Mouse (Mus musculus) lung, embryonic 14.5 days (tissue): ENCODE measurements around the gene Wdr3. TPM values are rescaled to one million over a fixed set of nuclear protein-coding genes. Genes with fewer than 3 reads are reported as not detected.

ENCODE experiments used
- ATAC-seq: fragments of 200-750 bp; cut with Nextera tagmentation; 2 replicates; pipeline ENCODE4 v1.8.0; 2017; ENCODE audit warnings: mild to moderate bottlenecking, moderate TSS enrichment, moderate library complexity; ENCODE audit not compliant: insufficient read depth
- DNase-seq: peaks from one replicate; pipeline ENCODE4 v3.0.0-alpha.2; 2015
- H3K27ac ChIP-seq: fragments of 300-500 bp; sonication (generic); 2 replicates; pipeline ENCODE4 v1.5.1; 2014; ENCODE audit warnings: low read depth, mild to moderate bottlenecking, moderate library complexity
- H3K27me3 ChIP-seq: fragments of 300-500 bp; sonication (generic); 2 replicates; pipeline ENCODE4 v1.6.1; 2014; ENCODE audit warnings: low read length, control low read depth; ENCODE audit not compliant: insufficient read depth
- H3K36me3 ChIP-seq: fragments of 300-500 bp; sonication (generic); 2 replicates; pipeline ENCODE4 v1.6.1; 2014; ENCODE audit warnings: control low read depth; ENCODE audit not compliant: insufficient read depth
- H3K4me1 ChIP-seq: fragments of 300-500 bp; sonication (generic); 2 replicates; pipeline ENCODE4 v1.6.1; 2014; ENCODE audit warnings: antibody characterized with exemption, control low read depth; ENCODE audit not compliant: insufficient read depth
- H3K4me2 ChIP-seq: fragments of 300-500 bp; sonication (generic); 2 replicates; pipeline ENCODE4 v1.6.1; 2014; ENCODE audit warnings: mild to moderate bottlenecking
- H3K4me3 ChIP-seq: fragments of 300-500 bp; sonication (generic); 2 replicates; pipeline ENCODE4 v1.5.1; 2014; ENCODE audit warnings: low read depth, low read length
- H3K9ac ChIP-seq: fragments of 300-500 bp; sonication (generic); 2 replicates; pipeline ENCODE4 v1.6.1; 2014
- H3K9me3 ChIP-seq: fragments of 300-500 bp; sonication (generic); 2 replicates; pipeline ENCODE4 v1.6.1; 2016; ENCODE audit warnings: low read depth, low read length, control low read depth
- CTCF ChIP-seq: IDR thresholded peaks from 2 replicates; pipeline ENCODE4 v1.5.1; 2016; ENCODE audit warnings: antibody characterized with exemption, low read depth
- WGBS: fragments of 180-500 bp; shearing (Covaris S2); extraction: QIAGEN DNeasy Blood & Tissue Kit; methylation state at CpG from one replicate; pipeline ENCODE4 v1.1.7; 2014; 5-methylcytosine and 5-hydroxymethylcytosine counted together
- polyA plus RNA-seq: library from polyadenylated mRNA; unstranded; fragments of >200 nt; fragmentation: Nextera tagmentation; extraction: Ambion mirVana; gene quantifications from 2 replicates; pipeline ENCODE4 v1.2.1, GENCODE M21; 2014

Wdr3 gene
- polyA plus RNA-seq, result 45.3 and 45.8 TPM in 2 replicates

DNA sequence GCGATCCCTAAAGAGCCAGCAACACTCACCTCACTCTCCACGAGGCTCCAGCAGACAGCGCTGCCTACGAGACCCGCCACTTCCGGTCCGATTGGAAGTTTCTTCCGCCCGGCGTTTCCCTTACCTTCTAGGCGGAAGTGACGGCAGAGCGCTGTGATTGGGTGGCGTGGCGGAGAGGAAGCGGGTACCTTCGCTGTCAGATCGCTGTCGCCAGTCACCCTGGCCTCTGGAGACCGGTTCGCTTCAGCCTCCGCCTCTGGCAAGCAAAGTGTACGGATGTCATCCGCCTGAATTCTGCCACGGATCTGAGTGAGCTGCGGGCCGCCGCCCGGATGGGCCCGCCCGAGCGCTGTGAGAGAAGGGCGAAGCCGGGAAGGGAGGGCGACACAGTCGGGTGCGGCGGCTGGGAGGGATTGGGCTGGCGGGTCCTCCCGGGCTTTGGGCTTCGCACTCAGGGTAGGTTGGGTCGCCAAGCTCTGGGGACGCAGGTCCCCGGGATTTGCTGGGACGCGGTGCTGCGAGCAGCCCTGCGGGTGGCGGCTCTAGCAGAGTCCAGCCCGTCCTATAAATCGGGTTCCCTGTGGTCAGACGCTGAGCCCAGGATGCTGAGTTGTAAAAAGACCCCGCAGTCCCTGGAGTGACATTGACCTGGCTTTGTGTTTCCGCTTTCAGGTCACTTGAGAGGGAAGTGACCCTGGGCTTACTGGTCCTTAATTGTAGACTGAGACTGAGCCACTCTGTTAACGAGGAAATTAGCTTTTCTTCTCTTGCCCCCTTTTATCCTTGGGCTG lies at the start of gene Wdr3, which contains the start of gene Gdap2:
Wdr3 (minus strand) TSS at position 93 of the 791 bp plus-strand sequence.
Gdap2 (plus strand) TSS at position 67 of the 791 bp plus-strand sequence.
- peaks cover 20% of the 10 kb centered on the region for H3K36me3 ChIP-seq
- peak within 1 kb of the TSS; percentile 75 for H3K9ac ChIP-seq
- H3K27ac ChIP-seq, result peak within 1 kb of the TSS; percentile 87
- DNase-seq (peak; percentile 99), ATAC-seq (peak; percentile 99)
- no peak for TF ChIP-seq CTCF
- under 1% methylated on average over 55 of the region's 55 CpGs for WGBS
- peaks cover 4% of the 10 kb centered on the region for H3K4me1 ChIP-seq
- peak within 1 kb of the TSS; percentile 78 for H3K4me3 ChIP-seq
- peak within 1 kb of the TSS; percentile 84 for H3K4me2 ChIP-seq
- H3K27me3 ChIP-seq, result no peaks in the 10 kb centered on the region
- H3K9me3 ChIP-seq, result no peaks in the 10 kb centered on the region

DNA sequence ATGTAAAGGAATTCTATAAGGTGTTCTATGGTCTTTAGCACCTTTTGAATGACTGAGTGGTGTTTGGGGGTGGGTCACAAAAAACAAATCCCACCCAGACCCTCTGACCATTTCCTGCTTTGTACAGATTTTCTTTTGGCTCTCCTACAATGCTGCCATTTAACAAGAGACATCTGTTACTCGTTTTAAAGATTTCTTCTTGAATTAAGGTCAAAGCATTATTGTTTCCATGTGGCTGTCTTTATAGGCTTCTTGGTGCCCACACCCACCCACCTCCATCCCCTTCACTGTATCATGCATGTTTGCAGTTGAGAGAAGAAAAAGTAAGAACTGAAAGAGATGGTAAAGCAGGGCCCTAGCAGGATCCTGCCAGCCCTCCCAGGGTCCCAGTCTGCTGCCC lies 44.8 kb upstream of the Wdr3 start:
- 39% methylated on average over 1 of the region's 1 CpGs for WGBS
- peaks cover 25% of the 10 kb centered on the region; the same call in 1 of the 2 replicates for H3K36me3 ChIP-seq
- no peak overlapping the region for H3K4me3 ChIP-seq
- no peak overlapping the region for H3K27ac ChIP-seq
- H3K4me2 ChIP-seq, result no peak overlapping the region
- ATAC-seq (no peak), DNase-seq (no peak)
- H3K9me3 ChIP-seq, result no peaks in the 10 kb centered on the region
- H3K4me1 ChIP-seq, result no peaks in the 10 kb centered on the region
- H3K27me3 ChIP-seq, result no peaks in the 10 kb centered on the region
- H3K9ac ChIP-seq, result no peak overlapping the region
- no peak for TF ChIP-seq CTCF

DNA sequence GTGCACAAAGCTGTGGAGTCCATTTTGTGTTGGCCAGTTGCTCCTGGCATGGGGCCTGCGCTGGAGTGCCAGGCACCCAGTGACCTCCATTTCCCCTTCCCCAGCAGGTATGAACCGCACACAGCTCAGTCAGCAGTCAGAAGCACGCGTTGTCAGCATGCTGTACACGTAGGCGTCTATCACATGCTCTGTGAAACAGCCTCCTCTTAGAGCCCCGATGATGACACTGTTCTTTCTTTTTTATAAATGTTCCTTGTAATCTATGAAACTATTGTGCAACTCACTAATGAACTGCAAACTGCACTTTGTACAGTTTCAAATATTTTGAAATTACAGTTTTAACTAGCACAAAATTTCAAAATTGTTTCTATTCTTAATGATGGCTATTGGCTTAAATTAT lies 39.3 kb upstream of the Wdr3 start:
- WGBS, result 90% methylated on average over 7 of the region's 7 CpGs
- ATAC-seq (no peak), DNase-seq (no peak)
- Histone ChIP-seq H3K4me1 (no peaks in the 10 kb centered on the region), H3K36me3 (peaks cover 37% of the 10 kb centered on the region; the same call in 1 of the 2 replicates), H3K9me3 (no peaks in the 10 kb centered on the region), H3K27ac (no peak overlapping the region), H3K9ac (no peak overlapping the region), H3K27me3 (no peaks in the 10 kb centered on the region), H3K4me2 (no peak overlapping the region), H3K4me3 (no peak overlapping the region)
- no peak for TF ChIP-seq CTCF

DNA sequence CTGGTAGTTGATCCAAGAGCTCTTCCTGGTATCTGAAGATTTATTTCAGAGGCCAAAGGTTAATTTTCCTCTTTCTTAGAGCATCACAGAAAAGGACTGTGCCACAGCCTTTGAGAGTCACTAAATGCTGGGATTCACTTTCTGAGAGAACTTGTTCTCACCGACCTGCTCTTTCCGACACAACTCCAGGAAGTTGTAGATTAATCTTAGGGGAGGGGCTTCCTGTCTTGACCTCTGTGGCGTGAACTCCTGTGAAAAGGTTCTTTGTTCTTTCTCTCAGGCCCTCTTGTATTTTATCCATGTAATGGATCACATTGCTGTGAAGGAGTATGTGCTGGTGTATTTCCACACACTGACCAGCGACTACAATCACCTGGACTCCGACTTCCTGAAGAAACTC lies 32.0 kb upstream of the Wdr3 start:
- peaks cover 15% of the 10 kb centered on the region for H3K36me3 ChIP-seq
- WGBS, result 37% methylated on average over 5 of the region's 5 CpGs

DNA sequence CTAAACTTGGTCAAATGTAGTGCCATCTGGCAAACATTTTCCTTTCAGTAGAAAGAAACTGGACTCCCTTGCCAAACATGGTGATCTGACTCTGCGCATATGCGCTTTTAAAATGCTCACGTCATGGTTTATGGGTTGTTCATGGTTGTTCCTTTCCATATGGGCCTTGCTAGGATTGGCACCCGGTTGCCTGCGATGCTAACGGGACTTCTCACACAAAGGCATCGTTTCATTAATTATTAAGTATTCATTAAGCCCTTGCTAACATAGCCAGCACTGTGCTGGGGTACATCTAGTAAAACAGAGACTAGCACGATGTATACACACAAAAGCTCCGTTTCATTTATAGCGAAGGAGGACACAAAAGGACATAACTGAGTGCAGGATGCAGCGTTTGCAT lies 27.7 kb upstream of the Wdr3 start:
- Histone ChIP-seq H3K4me3 (no peak overlapping the region), H3K4me1 (no peaks in the 10 kb centered on the region), H3K27ac (no peak overlapping the region), H3K9ac (no peak overlapping the region), H3K27me3 (no peaks in the 10 kb centered on the region), H3K9me3 (no peaks in the 10 kb centered on the region), H3K36me3 (peaks cover 7% of the 10 kb centered on the region), H3K4me2 (no peak overlapping the region)
- ATAC-seq, result no peak
- DNase-seq, result no peak
- TF ChIP-seq CTCF, result no peak
- WGBS, result 85% methylated on average over 11 of the region's 11 CpGs

More for the DNA sequence above, 32.0 kb upstream of the Wdr3 start:
- TF ChIP-seq CTCF, result no peak
- no peaks in the 10 kb centered on the region for H3K9me3 ChIP-seq
- H3K4me1 ChIP-seq, result no peaks in the 10 kb centered on the region
- no peak overlapping the region for H3K27ac ChIP-seq
- H3K9ac ChIP-seq, result no peak overlapping the region
- ATAC-seq (peak; percentile 44; the same call in 1 of the 2 replicates), DNase-seq (peak; percentile 33)
- H3K4me2 ChIP-seq, result no peak overlapping the region
- no peak overlapping the region for H3K4me3 ChIP-seq
- H3K27me3 ChIP-seq, result no peaks in the 10 kb centered on the region

DNA sequence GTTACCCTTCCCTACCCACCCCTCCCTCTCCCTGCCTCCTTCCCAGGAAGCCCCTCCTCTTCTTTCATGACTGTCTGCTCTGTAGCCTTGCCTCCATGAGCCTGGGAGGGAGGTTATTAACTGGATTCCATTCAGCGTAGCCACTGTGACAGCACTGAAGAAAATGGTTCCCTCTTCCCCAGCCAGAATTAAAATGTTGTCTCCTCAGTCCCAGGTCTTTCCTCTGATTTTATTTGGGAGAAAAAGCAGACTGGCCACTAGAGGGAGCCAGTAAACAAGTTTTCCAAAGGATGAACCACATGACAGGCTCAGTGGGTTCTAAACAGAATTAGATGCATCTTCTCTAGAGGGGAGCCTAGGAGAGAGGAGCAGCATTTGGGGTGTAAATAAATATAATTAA lies 27.2 kb upstream of the Wdr3 start:
- peak; percentile 90 for DNase-seq
- Histone ChIP-seq H3K4me3 (no peak overlapping the region), H3K9me3 (no peaks in the 10 kb centered on the region), H3K4me2 (no peak overlapping the region), H3K27me3 (no peaks in the 10 kb centered on the region), H3K4me1 (no peaks in the 10 kb centered on the region), H3K27ac (no peak overlapping the region), H3K9ac (no peak overlapping the region), H3K36me3 (peaks cover 4% of the 10 kb centered on the region; the same call in 1 of the 2 replicates)
- 40% methylated on average over 1 of the region's 1 CpGs for WGBS
- peak; percentile 63; the same call in 1 of the 2 replicates for ATAC-seq
- peak; percentile 77 for TF ChIP-seq CTCF

DNA sequence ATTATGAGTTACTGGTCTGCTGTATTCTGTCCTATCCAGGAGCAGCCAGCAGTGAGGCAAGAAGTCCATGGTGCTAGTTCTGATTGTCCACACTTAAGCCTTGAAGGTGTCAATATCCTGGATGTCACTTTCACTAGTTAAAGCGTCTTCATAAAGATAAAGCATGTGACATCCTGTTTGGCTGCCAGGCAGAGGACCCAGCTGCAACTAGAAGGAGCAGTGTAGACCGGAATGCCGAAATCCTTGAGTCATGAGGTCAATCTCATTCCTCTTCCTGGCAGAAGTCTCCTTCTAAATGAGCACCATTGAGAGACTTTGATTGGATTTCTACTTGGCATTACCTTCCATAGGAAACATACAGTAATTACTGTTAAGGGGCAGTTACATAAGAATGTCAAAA lies 18.3 kb upstream of the Wdr3 start:
- 40% methylated on average over 3 of the region's 3 CpGs for WGBS
- H3K36me3 ChIP-seq, result peaks cover 35% of the 10 kb centered on the region; the same call in 1 of the 2 replicates
- H3K4me2 ChIP-seq, result no peak overlapping the region
- no peak overlapping the region for H3K9ac ChIP-seq
- H3K27ac ChIP-seq, result no peak overlapping the region
- no peaks in the 10 kb centered on the region for H3K4me1 ChIP-seq
- H3K4me3 ChIP-seq, result no peak overlapping the region
- DNase-seq, result no peak
- no peaks in the 10 kb centered on the region for H3K9me3 ChIP-seq
- no peak for ATAC-seq
- H3K27me3 ChIP-seq, result no peaks in the 10 kb centered on the region
- TF ChIP-seq CTCF, result no peak
